Mouse (Mus musculus) limb, embryonic 13.5 days (tissue): ENCODE measurements at regions not wholly inside any gene's neighbourhood (a gene's known extent, or its start where the extent isn't known, plus 50 kb on each side); places are given as distances from the start of the nearest gene placed in this dataset.

ENCODE experiments used
- ATAC-seq: fragments of 200-750 bp; cut with Nextera tagmentation; 2 replicates; pipeline ENCODE4 v1.8.0; 2017; ENCODE audit warnings: low read depth, moderate number of reproducible peaks, moderate TSS enrichment; ENCODE audit not compliant: low FRiP score
- H3K27ac ChIP-seq: fragments of 300-500 bp; sonication (generic); 2 replicates; pipeline ENCODE4 v1.5.1; 2015; ENCODE audit warnings: inconsistent platforms, mild to moderate bottlenecking, moderate library complexity
- H3K27me3 ChIP-seq: fragments of 300-500 bp; sonication (generic); 2 replicates; pipeline ENCODE4 v1.6.1; 2015; ENCODE audit warnings: mild to moderate bottlenecking, inconsistent platforms
- H3K36me3 ChIP-seq: fragments of 300-500 bp; sonication (generic); 2 replicates; pipeline ENCODE4 v1.6.1; 2015; ENCODE audit warnings: inconsistent platforms, mild to moderate bottlenecking, moderate library complexity
- H3K4me1 ChIP-seq: fragments of 300-500 bp; sonication (generic); 2 replicates; pipeline ENCODE4 v1.6.1; 2015; ENCODE audit warnings: inconsistent platforms
- H3K4me2 ChIP-seq: fragments of 300-500 bp; sonication (generic); replicated peaks from 2 replicates; pipeline ENCODE4 v1.6.1; 2015; ENCODE audit warnings: inconsistent platforms, mild to moderate bottlenecking, moderate library complexity
- H3K4me3 ChIP-seq: fragments of 300-500 bp; sonication (generic); 2 replicates; pipeline ENCODE4 v1.5.1; 2015; ENCODE audit warnings: moderate library complexity, mild to moderate bottlenecking, inconsistent platforms
- H3K9ac ChIP-seq: fragments of 300-500 bp; sonication (generic); 2 replicates; pipeline ENCODE4 v1.6.1; 2015; ENCODE audit warnings: mild to moderate bottlenecking, inconsistent platforms
- H3K9me3 ChIP-seq: fragments of 300-500 bp; sonication (generic); 2 replicates; pipeline ENCODE4 v1.6.1; 2016; ENCODE audit warnings: inconsistent platforms
- WGBS: fragments of 180-500 bp; shearing (Covaris S2); methylation state at CpG from one replicate; pipeline ENCODE4 v1.1.7; 2015; 5-methylcytosine and 5-hydroxymethylcytosine counted together

DNA sequence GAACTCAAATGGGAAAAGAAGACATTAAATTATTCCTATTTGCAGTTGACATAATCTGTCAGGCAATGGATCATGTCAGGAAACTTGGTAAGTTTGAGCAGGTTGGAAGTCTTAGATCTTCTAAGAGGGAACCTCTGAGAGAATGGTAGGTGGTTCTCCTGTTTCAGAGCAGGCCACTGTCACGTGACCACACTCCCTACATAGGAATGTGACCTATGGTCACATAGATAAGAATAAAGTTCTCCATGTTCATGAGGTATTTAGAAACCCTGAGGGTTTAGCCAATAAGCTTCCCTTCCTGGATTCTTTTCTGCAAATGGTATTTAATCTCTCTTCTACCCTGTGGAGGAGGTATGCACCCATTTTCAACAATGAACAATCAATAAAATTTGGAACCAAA lies 497.1 kb downstream of the Trib2 start:
- 58% methylated on average over 1 of the region's 1 CpGs for WGBS
- H3K4me1 ChIP-seq = no peaks in the 10 kb centered on the region
- H3K27ac ChIP-seq = no peak overlapping the region

DNA sequence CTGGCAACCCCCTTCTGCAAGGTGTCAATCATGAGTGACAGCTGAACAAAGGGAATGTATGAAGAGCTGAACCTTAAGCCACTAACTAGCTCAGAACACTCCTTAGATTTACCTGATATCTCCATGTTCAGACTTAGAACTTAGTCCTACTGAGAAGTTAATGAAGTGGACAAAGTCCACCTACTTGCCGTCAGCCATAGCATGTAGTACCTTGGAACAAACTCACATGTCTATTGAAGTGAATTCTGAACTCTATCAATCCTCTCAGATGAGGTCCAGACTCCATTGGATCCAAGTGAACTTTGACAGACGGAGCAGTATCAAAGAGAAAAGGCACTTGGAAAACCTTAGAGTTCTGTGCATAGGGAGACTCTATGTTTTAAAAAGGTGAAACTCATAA lies 521.8 kb downstream of the Trib2 start:
- no peaks in the 10 kb centered on the region for H3K9me3 ChIP-seq
- H3K36me3 ChIP-seq = no peaks in the 10 kb centered on the region
- H3K27ac ChIP-seq = no peak overlapping the region
- H3K9ac ChIP-seq = no peak overlapping the region
- H3K4me2 ChIP-seq = no peak overlapping the region
- 84% methylated on average over 2 of the region's 2 CpGs for WGBS
- no peak for ATAC-seq
- no peaks in the 10 kb centered on the region for H3K27me3 ChIP-seq
- no peaks in the 10 kb centered on the region for H3K4me1 ChIP-seq
- no peak overlapping the region for H3K4me3 ChIP-seq

More for the DNA sequence above, 497.1 kb downstream of the Trib2 start:
- Histone ChIP-seq H3K4me2 (no peak overlapping the region), H3K27me3 (no peaks in the 10 kb centered on the region), H3K36me3 (no peaks in the 10 kb centered on the region), H3K4me3 (no peak overlapping the region), H3K9ac (no peak overlapping the region), H3K9me3 (no peaks in the 10 kb centered on the region)
- ATAC-seq = no peak

GRCm38 (mm10) chr12:15262165-15262564 lies 554.6 kb downstream of the Trib2 start:
- ATAC-seq = no peak
- WGBS = 95% methylated on average over 1 of the region's 1 CpGs
- H3K9ac ChIP-seq = no peak overlapping the region
- H3K9me3 ChIP-seq = no peaks in the 10 kb centered on the region
- H3K27me3 ChIP-seq = no peaks in the 10 kb centered on the region
- no peaks in the 10 kb centered on the region for H3K4me1 ChIP-seq
- H3K4me3 ChIP-seq = no peak overlapping the region
- no peaks in the 10 kb centered on the region for H3K36me3 ChIP-seq
- no peak overlapping the region for H3K27ac ChIP-seq
- H3K4me2 ChIP-seq = no peak overlapping the region

DNA sequence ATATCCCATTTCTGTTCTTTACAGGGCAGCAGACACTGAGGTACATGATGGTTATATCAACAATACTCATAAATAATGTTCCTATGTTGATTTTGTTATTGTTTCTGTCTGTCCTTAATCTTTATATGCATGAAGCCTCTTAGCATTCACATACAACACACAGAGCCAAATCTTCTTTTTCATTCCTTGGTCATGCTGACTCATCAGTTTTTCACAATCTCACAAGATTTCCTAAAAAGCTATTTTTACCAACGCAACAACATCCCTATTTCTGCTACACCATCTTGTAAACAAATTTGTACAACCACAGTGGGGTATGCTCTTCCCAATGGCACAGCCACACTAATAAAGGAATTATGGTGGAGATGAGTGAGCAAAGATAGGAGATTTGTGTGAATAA lies 555.1 kb downstream of the Trib2 start:
- no peak for ATAC-seq
- Histone ChIP-seq H3K4me1 (no peaks in the 10 kb centered on the region), H3K36me3 (no peaks in the 10 kb centered on the region), H3K4me3 (no peak overlapping the region), H3K9ac (no peak overlapping the region), H3K27ac (no peak overlapping the region), H3K4me2 (no peak overlapping the region), H3K27me3 (no peaks in the 10 kb centered on the region), H3K9me3 (no peaks in the 10 kb centered on the region)
- WGBS = 88% methylated on average over 1 of the region's 1 CpGs

- no peak overlapping the region for H3K4me3 ChIP-seq
- no peaks in the 10 kb centered on the region for H3K36me3 ChIP-seq
- H3K27ac ChIP-seq = no peak overlapping the region
- WGBS = 81% methylated on average over 2 of the region's 2 CpGs
- H3K27me3 ChIP-seq = no peaks in the 10 kb centered on the region
- no peaks in the 10 kb centered on the region for H3K4me1 ChIP-seq
- H3K4me2 ChIP-seq = no peak overlapping the region
- no peak overlapping the region for H3K9ac ChIP-seq
- no peak for ATAC-seq
- no peaks in the 10 kb centered on the region for H3K9me3 ChIP-seq
These were observed 555.8 kb downstream of the Trib2 start for GRCm38 (mm10) chr12:15260907-15261415.

- ATAC-seq = no peak
- Histone ChIP-seq H3K4me2 (no peak overlapping the region), H3K4me3 (no peak overlapping the region), H3K4me1 (no peaks in the 10 kb centered on the region), H3K9me3 (no peaks in the 10 kb centered on the region), H3K27ac (no peak overlapping the region), H3K27me3 (no peaks in the 10 kb centered on the region), H3K9ac (no peak overlapping the region), H3K36me3 (no peaks in the 10 kb centered on the region)
- WGBS = 77% methylated on average over 4 of the region's 4 CpGs
These were observed 571.8 kb downstream of the Trib2 start for GRCm38 (mm10) chr12:15244966-15245365.

DNA sequence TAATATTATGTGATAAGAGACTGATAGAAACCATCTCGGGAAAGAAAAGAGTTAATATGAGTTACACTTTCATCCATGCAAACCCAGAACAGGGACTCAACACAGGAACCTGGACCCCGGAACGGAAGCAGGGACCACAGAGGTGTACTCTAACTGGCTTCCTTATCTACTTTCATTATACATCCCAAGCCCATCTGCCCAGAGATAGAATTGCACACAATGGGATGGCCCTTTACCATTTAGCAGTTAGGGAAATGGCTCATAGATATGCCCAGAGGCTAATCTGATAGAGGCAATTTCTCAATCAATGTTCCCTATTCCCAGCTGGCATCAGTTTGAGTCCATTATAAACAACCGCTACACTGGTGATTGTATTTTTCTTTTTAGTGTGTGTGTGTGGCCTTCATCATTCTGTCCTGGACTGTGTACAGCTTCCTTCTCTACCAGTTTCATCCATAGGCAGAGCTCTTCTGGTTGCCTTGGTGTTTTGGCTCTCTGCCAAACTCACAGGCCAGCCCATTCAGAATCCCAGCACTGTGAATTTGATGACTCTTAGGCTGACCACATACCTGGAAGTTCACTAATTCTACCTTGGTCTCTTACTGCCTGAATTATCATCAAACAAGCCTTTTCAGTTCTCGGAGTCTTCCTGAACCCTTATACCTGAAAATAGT lies 594.1 kb downstream of the Trib2 start:
- H3K9ac ChIP-seq = no peak overlapping the region
- no peak for ATAC-seq
- WGBS = 89% methylated on average over 5 of the region's 5 CpGs

DNA sequence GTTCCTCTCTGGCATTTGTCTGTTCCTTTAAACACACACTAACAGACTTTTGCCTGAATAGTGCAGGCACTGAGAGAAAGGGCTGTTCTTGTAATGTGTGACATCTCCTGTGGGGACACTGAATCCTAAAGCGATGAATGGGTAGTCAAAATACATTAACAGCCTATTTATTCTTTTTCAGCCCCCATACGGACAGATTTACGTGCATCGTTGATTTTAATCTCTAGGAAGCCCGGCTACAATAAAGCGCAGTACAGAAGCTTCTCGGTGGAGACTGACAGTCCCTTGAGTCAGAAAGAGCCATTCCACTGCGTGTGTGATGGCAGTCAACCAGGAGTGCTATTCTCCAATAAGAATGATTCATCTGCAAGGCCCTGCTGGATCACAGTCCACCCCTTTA lies 598.2 kb downstream of the Trib2 start:
- H3K4me3 ChIP-seq = no peak overlapping the region
- no peak overlapping the region for H3K9ac ChIP-seq
- WGBS = 70% methylated on average over 8 of the region's 8 CpGs
- H3K9me3 ChIP-seq = no peaks in the 10 kb centered on the region
- no peak overlapping the region for H3K27ac ChIP-seq
- H3K4me1 ChIP-seq = no peaks in the 10 kb centered on the region
- H3K36me3 ChIP-seq = no peaks in the 10 kb centered on the region
- H3K27me3 ChIP-seq = no peaks in the 10 kb centered on the region
- H3K4me2 ChIP-seq = no peak overlapping the region
- ATAC-seq = no peak

More for the DNA sequence above, 594.1 kb downstream of the Trib2 start:
- Histone ChIP-seq H3K4me2 (no peak overlapping the region), H3K4me3 (no peak overlapping the region), H3K9me3 (no peaks in the 10 kb centered on the region), H3K27ac (no peak overlapping the region), H3K4me1 (no peaks in the 10 kb centered on the region), H3K27me3 (no peaks in the 10 kb centered on the region), H3K36me3 (no peaks in the 10 kb centered on the region)

GRCm38 (mm10) chr12:15216180-15216579 lies 600.5 kb downstream of the Trib2 start:
- H3K4me2 ChIP-seq = no peak overlapping the region
- no peaks in the 10 kb centered on the region for H3K4me1 ChIP-seq
- H3K4me3 ChIP-seq = no peak overlapping the region
- no peaks in the 10 kb centered on the region for H3K27me3 ChIP-seq
- H3K9ac ChIP-seq = no peak overlapping the region
- H3K36me3 ChIP-seq = no peaks in the 10 kb centered on the region
- H3K9me3 ChIP-seq = no peaks in the 10 kb centered on the region
- 78% methylated on average over 3 of the region's 3 CpGs for WGBS
- no peak for ATAC-seq
- no peak overlapping the region for H3K27ac ChIP-seq

DNA sequence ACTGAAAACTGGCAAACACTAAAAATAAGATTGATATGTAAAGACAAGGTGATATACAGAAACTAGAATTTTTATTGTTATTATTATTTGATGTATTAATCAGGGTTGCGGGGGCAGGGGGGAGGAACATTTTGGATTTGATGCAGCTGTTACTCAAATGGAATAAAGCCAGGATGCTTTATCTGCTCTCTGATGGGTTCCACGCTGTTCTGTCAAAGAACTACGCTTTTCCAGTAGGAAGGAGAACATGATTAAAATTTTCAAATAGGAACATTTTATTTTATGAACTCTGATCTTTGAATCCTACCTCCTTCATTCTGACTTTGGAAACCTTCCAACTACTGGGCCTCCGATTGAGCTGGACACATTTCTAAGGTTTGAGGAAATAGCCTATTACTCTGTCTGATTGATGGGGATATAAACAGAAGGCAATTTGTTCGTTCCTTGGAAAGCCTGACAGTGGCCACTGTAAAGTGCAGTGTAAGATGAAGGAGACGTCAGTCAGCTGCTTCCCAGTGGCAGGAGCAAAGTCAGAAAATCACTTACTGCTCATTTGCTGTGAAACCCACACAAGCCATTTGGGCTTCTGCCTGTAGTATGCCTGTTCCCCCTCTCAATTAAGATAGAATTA lies 642.2 kb downstream of the Trib2 start:
- Histone ChIP-seq H3K27ac (no peak overlapping the region), H3K4me2 (no peak overlapping the region), H3K9me3 (no peaks in the 10 kb centered on the region), H3K4me1 (no peaks in the 10 kb centered on the region), H3K36me3 (no peaks in the 10 kb centered on the region), H3K27me3 (no peaks in the 10 kb centered on the region), H3K9ac (no peak overlapping the region), H3K4me3 (no peak overlapping the region)
- ATAC-seq = no peak
- 43% methylated on average over 6 of the region's 6 CpGs for WGBS

DNA sequence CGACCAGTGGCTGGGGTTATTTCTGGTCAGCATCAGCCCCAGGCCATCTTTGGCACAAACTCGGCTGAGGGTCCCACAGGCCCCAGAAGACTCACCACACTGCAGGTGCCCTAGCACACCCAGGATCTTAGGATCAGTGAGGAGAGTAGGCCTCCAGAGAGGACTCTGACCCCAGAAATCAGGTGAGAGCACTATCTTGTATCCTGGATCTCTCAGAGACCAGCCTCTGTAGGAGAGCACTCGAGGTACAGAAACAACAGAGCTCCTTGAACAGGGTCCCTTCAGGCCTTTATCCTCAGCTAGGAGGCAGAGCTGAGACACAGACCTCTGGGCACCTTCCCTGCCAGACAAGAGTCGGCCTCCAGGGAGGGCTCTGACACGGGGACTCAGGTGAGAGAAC lies 654.1 kb downstream of the Trib2 start:
- no peak for ATAC-seq
- H3K4me1 ChIP-seq = no peaks in the 10 kb centered on the region
- 87% methylated on average over 5 of the region's 5 CpGs for WGBS
- H3K36me3 ChIP-seq = no peaks in the 10 kb centered on the region
- no peak overlapping the region for H3K4me3 ChIP-seq
- no peak overlapping the region for H3K9ac ChIP-seq
- no peaks in the 10 kb centered on the region for H3K9me3 ChIP-seq
- H3K4me2 ChIP-seq = no peak overlapping the region
- no peak overlapping the region for H3K27ac ChIP-seq
- H3K27me3 ChIP-seq = no peaks in the 10 kb centered on the region

- Histone ChIP-seq H3K27me3 (no peaks in the 10 kb centered on the region), H3K4me3 (no peak overlapping the region), H3K4me2 (no peak overlapping the region), H3K9me3 (no peaks in the 10 kb centered on the region), H3K4me1 (no peaks in the 10 kb centered on the region), H3K27ac (no peak overlapping the region), H3K9ac (no peak overlapping the region), H3K36me3 (no peaks in the 10 kb centered on the region)
- no peak for ATAC-seq
- 73% methylated on average over 3 of the region's 3 CpGs for WGBS
These were observed 654.9 kb downstream of the Trib2 start for GRCm38 (mm10) chr12:15161864-15162263.
